Mouse (Mus musculus) hindbrain, embryonic 14.5 days (tissue): ENCODE data around the gene B9d1. TPM values are rescaled to one million over a fixed set of nuclear protein-coding genes. Genes with fewer than 3 reads are reported as not detected.
A peak's percentile ranks its signal among the peaks of the same experiment; 100 is the strongest.

ENCODE experiments used
- ATAC-seq: fragments of 200-750 bp; cut with Nextera tagmentation; 2 replicates; pipeline ENCODE4 v1.8.0; 2017; ENCODE audit warnings: moderate number of reproducible peaks, mild to moderate bottlenecking, moderate TSS enrichment, moderate library complexity; ENCODE audit not compliant: low FRiP score
- DNase-seq: peaks from one replicate; pipeline ENCODE4 v3.0.0-alpha.2; 2015; ENCODE audit warnings: low spot score
- H3K27ac ChIP-seq: fragments of 300-500 bp; sonication (generic); 2 replicates; pipeline ENCODE4 v1.5.1; 2014; ENCODE audit warnings: mild to moderate bottlenecking, moderate library complexity
- H3K27me3 ChIP-seq: fragments of 300-500 bp; sonication (generic); 2 replicates; pipeline ENCODE4 v1.6.1; 2014; ENCODE audit warnings: mild to moderate bottlenecking, low read length, mixed read lengths; ENCODE audit not compliant: control insufficient read depth, insufficient read depth
- H3K36me3 ChIP-seq: fragments of 300-500 bp; sonication (generic); replicated peaks from 2 replicates; pipeline ENCODE4 v1.6.1; 2014; ENCODE audit not compliant: control insufficient read depth, insufficient read depth
- H3K4me1 ChIP-seq: fragments of 300-500 bp; sonication (generic); replicated peaks from 2 replicates; pipeline ENCODE4 v1.6.1; 2014; ENCODE audit warnings: antibody characterized with exemption, low read length, mixed read lengths; ENCODE audit not compliant: control insufficient read depth, insufficient read depth
- H3K4me2 ChIP-seq: fragments of 300-500 bp; sonication (generic); replicated peaks from 2 replicates; pipeline ENCODE4 v1.6.1; 2014; ENCODE audit warnings: mild to moderate bottlenecking, moderate library complexity
- H3K4me3 ChIP-seq: fragments of 300-500 bp; sonication (generic); replicated peaks from 2 replicates; pipeline ENCODE4 v1.5.1; 2014; ENCODE audit warnings: mild to moderate bottlenecking, low read length
- H3K9ac ChIP-seq: fragments of 300-500 bp; sonication (generic); 2 replicates; pipeline ENCODE4 v1.6.1; 2014
- H3K9me3 ChIP-seq: fragments of 300-500 bp; sonication (generic); 2 replicates; pipeline ENCODE4 v1.6.1; 2016; ENCODE audit warnings: low read length; ENCODE audit not compliant: control insufficient read depth
- WGBS: fragments of 180-500 bp; shearing (Covaris S2); extraction: QIAGEN DNeasy Blood & Tissue Kit; methylation state at CpG from one replicate; pipeline ENCODE4 v1.1.7; 2014; 5-methylcytosine and 5-hydroxymethylcytosine counted together
- polyA plus RNA-seq: library from polyadenylated mRNA; unstranded; fragments of >200 nt; fragmentation: Nextera tagmentation; extraction: Ambion mirVana; gene quantifications from 2 replicates; pipeline ENCODE4 v1.2.1, GENCODE M21; 2014

The B9d1 gene
- 26.5 and 37.4 TPM in 2 replicates for polyA plus RNA-seq

DNA sequence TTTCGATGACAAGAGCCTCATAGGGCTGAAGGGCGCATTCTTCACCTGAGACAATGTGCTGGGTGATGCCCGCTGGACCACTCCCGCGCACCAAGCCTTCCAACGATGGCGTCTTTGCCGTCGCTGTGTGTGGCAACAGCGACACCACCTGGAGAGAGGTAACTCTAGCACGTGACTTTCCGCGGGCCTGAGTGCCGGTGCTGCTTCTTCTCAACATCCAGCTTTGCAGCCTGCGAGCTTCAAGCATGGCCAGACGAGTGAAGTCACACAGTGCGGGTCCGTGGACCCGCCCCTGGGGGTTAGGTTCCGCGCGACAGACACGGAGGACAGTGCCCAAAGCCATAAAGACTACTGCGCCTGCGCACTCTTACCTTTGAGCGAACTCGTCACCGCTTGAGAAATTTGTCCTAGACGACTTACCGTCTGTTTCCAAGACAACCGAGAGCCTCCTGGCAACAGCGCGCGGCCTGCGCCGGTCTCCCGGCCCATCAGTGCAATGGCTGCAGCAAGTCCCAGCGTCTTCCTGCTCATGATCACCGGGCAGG, at the start of gene B9d1:
TSS of gene B9d1 (plus strand) at position 432 of the 545 bp plus-strand sequence.
- H3K9ac ChIP-seq, result peak within 1 kb of the TSS; percentile 70
- peak; percentile 93 for ATAC-seq
- WGBS, result under 1% methylated on average over 39 of the region's 39 CpGs
- peaks cover 21% of the 10 kb centered on the region for H3K4me1 ChIP-seq
- peak within 1 kb of the TSS; percentile 65 for H3K4me2 ChIP-seq
- no peaks in the 10 kb centered on the region for H3K27me3 ChIP-seq
- no peaks in the 10 kb centered on the region for H3K36me3 ChIP-seq
- peak within 1 kb of the TSS; percentile 58 for H3K4me3 ChIP-seq
- H3K27ac ChIP-seq, result peak within 1 kb of the TSS; percentile 91
- peak; percentile 100 for DNase-seq
- H3K9me3 ChIP-seq, result no peaks in the 10 kb centered on the region

- Histone ChIP-seq H3K9ac (no peak overlapping the region), H3K27me3 (no peaks in the 10 kb centered on the region), H3K4me3 (no peak overlapping the region), H3K4me1 (no peaks in the 10 kb centered on the region), H3K27ac (no peak overlapping the region), H3K36me3 (no peaks in the 10 kb centered on the region), H3K4me2 (no peak overlapping the region), H3K9me3 (no peaks in the 10 kb centered on the region)
- 76% methylated on average over 2 of the region's 2 CpGs for WGBS
- no peak for ATAC-seq
- no peak for DNase-seq
Measured at GRCm38 (mm10) chr11:61464071-61464470, 40.9 kb upstream of the B9d1 start.

DNA sequence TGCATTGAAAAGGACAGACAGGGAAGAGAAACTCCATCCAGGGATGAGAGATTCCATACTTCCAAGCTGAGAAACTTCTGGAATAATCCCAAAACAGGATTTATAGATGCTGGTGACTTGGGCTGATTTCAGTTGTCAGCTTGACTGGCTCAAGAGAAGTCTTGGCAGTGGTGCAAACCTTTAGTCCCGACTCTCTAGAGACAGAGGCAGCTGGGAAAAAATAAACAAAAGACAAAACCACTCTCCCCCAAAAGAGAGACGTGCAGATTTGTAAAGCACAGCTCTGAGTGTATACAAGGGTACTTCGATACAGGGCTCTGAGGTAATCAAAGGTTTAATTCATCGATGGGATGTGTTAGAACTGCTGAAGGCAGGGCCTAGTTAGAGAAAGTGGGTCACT, 39.5 kb upstream of the B9d1 start:
- no peak overlapping the region for H3K4me3 ChIP-seq
- no peak overlapping the region for H3K27ac ChIP-seq
- WGBS, result 61% methylated on average over 4 of the region's 4 CpGs

GRCm38 (mm10) chr11:61468534-61468933, 36.4 kb upstream of the B9d1 start:
- no peak overlapping the region for H3K4me2 ChIP-seq
- WGBS, result 87% methylated on average over 4 of the region's 4 CpGs
- no peak overlapping the region for H3K27ac ChIP-seq
- H3K36me3 ChIP-seq, result no peaks in the 10 kb centered on the region
- DNase-seq (no peak), ATAC-seq (no peak)
- H3K4me3 ChIP-seq, result no peak overlapping the region
- H3K27me3 ChIP-seq, result no peaks in the 10 kb centered on the region
- H3K9ac ChIP-seq, result no peak overlapping the region
- H3K9me3 ChIP-seq, result no peaks in the 10 kb centered on the region
- H3K4me1 ChIP-seq, result no peaks in the 10 kb centered on the region

More for the DNA sequence above, 39.5 kb upstream of the B9d1 start:
- H3K36me3 ChIP-seq, result no peaks in the 10 kb centered on the region
- no peaks in the 10 kb centered on the region for H3K27me3 ChIP-seq
- no peaks in the 10 kb centered on the region for H3K4me1 ChIP-seq
- no peak for DNase-seq
- no peak overlapping the region for H3K4me2 ChIP-seq
- no peaks in the 10 kb centered on the region for H3K9me3 ChIP-seq
- no peak overlapping the region for H3K9ac ChIP-seq
- no peak for ATAC-seq

GRCm38 (mm10) chr11:61469317-61469917, 35.5 kb upstream of the B9d1 start:
- H3K4me3 ChIP-seq, result no peak overlapping the region
- 74% methylated on average over 7 of the region's 7 CpGs for WGBS
- H3K4me1 ChIP-seq, result no peaks in the 10 kb centered on the region
- H3K9me3 ChIP-seq, result no peaks in the 10 kb centered on the region
- H3K36me3 ChIP-seq, result no peaks in the 10 kb centered on the region
- H3K27me3 ChIP-seq, result no peaks in the 10 kb centered on the region
- no peak overlapping the region for H3K9ac ChIP-seq
- H3K27ac ChIP-seq, result no peak overlapping the region
- no peak overlapping the region for H3K4me2 ChIP-seq
- no peak for DNase-seq
- no peak for ATAC-seq

DNA sequence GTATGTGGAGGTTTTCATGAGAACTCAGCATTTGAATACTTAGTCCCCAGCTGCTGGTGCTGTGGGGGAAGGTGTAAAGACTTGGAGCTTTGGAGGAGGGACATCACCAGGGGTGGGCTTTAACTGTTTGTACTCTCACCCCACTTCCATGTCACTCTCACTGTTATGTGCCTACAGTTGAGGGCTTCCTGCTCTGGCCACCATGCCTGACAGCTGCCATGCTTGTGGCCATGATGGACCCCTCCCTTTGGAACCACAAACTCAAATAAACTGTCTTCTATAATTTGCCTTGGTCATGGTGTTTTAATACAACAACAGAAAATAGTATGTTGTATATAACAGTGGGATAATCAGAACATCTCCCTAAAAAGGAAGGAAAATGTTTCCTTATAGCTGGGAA, 34.1 kb upstream of the B9d1 start:
- no peaks in the 10 kb centered on the region for H3K4me1 ChIP-seq
- no peaks in the 10 kb centered on the region for H3K36me3 ChIP-seq
- ATAC-seq (no peak), DNase-seq (no peak)
- H3K27ac ChIP-seq, result no peak overlapping the region
- no peak overlapping the region for H3K4me2 ChIP-seq
- no peak overlapping the region for H3K9ac ChIP-seq
- no peak overlapping the region for H3K4me3 ChIP-seq
- no peaks in the 10 kb centered on the region for H3K9me3 ChIP-seq
- no peaks in the 10 kb centered on the region for H3K27me3 ChIP-seq

DNA sequence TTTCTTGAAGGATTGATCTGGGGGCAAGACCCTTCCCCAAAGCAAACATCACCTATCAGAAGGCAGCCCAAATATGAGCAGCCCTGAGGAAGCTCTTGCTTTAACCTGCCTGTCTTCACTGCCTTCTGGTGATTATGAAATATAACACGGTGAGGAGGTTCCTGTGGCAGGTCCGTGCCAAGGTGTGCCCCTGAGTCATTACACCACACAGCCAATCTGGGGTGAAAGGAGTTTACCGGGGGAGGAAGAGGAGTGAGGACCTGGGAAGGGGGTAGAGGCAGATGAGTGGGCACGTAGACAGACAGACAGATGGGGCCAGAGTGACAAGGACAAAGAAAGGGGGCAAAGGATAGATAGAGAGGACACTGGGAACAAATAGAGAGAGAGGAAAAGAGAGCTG, 31.3 kb upstream of the B9d1 start:
- no peak for ATAC-seq
- Histone ChIP-seq H3K4me2 (no peak overlapping the region), H3K27ac (no peak overlapping the region), H3K4me1 (peaks cover 11% of the 10 kb centered on the region), H3K9me3 (no peaks in the 10 kb centered on the region), H3K27me3 (no peaks in the 10 kb centered on the region), H3K4me3 (no peak overlapping the region), H3K9ac (no peak overlapping the region), H3K36me3 (no peaks in the 10 kb centered on the region)
- WGBS, result 76% methylated on average over 4 of the region's 4 CpGs
- no peak for DNase-seq

GRCm38 (mm10) chr11:61476786-61477382, 28.1 kb upstream of the B9d1 start:
- Histone ChIP-seq H3K9ac (peak overlapping the region; percentile 21; the same call in 1 of the 2 replicates), H3K27me3 (no peaks in the 10 kb centered on the region), H3K4me2 (peak overlapping the region; percentile 38), H3K9me3 (no peaks in the 10 kb centered on the region), H3K4me3 (no peak overlapping the region), H3K4me1 (peaks cover 11% of the 10 kb centered on the region), H3K36me3 (no peaks in the 10 kb centered on the region), H3K27ac (no peak overlapping the region)
- DNase-seq, result no peak
- 49% methylated on average over 12 of the region's 12 CpGs for WGBS
- no peak for ATAC-seq

DNA sequence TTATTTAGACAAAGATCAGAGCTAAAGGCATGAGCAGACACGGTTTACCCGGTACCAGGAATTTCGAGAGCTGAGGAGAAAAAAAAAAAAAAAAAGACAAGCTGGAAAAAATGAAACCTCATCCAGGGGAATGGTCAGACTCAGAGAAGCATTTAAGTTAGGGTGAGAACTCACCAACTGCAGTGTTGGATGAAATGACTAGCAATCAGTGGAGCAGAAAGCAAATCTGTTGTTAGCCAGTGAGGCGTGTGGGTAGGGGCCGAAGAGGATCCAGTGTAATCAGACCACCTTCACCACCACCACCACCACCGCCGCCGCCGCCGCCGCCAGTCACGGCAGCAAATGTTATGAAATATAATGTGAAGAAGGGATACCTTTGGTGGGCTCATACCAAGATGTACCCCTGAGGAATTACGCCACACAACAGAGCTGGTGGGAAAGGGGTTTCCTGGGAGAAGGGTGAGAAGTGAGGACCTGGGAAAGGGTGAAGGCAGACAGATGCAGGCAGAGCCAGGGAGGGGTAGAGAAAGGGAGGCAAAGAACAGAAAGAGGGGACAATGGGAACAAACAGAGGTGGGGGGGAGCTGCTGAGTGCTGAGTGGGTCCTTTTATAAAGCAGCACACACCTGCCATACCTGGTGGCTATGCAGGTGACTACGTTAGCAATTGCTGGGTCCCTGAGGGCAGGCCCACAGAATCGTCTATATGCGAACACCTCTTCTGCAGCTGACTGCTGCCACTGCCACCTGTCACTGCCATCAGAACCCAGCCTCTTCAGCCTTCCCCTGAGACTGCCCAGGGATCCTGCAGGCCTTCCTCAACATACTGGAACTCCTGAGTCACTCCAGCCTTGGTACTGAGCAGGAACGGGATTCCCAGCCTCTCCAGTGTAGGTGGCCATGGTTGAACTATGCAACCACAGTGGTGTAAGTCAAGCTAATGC, 27.1 kb upstream of the B9d1 start:
- Histone ChIP-seq H3K27ac (no peak overlapping the region), H3K9me3 (no peaks in the 10 kb centered on the region), H3K9ac (no peak overlapping the region), H3K4me3 (no peak overlapping the region), H3K36me3 (no peaks in the 10 kb centered on the region), H3K27me3 (no peaks in the 10 kb centered on the region), H3K4me1 (peaks cover 11% of the 10 kb centered on the region), H3K4me2 (peak overlapping the region; percentile 38)
- WGBS, result 50% methylated on average over 17 of the region's 17 CpGs
- no peak for ATAC-seq
- no peak for DNase-seq
